Mouse (Mus musculus) right cerebral cortex, postnatal 10 days (tissue): ENCODE data around the gene Cfap73.

Experiments
- DNase-seq, 2 experiments: peaks; one replicate each; pipeline ENCODE4 v3.0.0; 2021; ENCODE audit warnings: low spot score in 2 of 2

The Cfap73 gene

GRCm38 (mm10) chr5:120634131-120634530 lies at the start of gene Cfap73:
Gene Cfap73 (minus strand): TSS chr5:120634235.
- DNase-seq = peak in 1 of 2 experiments; percentile 52

- no peak for DNase-seq
These were observed 49.1 kb upstream of the Cfap73 start for GRCm38 (mm10) chr5:120682982-120683771.

- DNase-seq = peak; percentile 66 to 76
These were observed 46.9 kb upstream of the Cfap73 start for GRCm38 (mm10) chr5:120680918-120681317.

GRCm38 (mm10) chr5:120679676-120680555 lies 45.9 kb upstream of the Cfap73 start:
- peak; percentile 98 to 99 for DNase-seq

GRCm38 (mm10) chr5:120677516-120677915 lies 43.5 kb upstream of the Cfap73 start:
- peak in 1 of 2 experiments; percentile 34 for DNase-seq

- DNase-seq = peak; percentile 67 to 78
These were observed 40.5 kb upstream of the Cfap73 start for GRCm38 (mm10) chr5:120674229-120675145.

GRCm38 (mm10) chr5:120673626-120674025 lies 39.6 kb upstream of the Cfap73 start:
- DNase-seq = peak; percentile 83 to 85

GRCm38 (mm10) chr5:120671865-120672264 lies 37.8 kb upstream of the Cfap73 start:
- DNase-seq = no peak

GRCm38 (mm10) chr5:120670132-120670531 lies 36.1 kb upstream of the Cfap73 start:
- no peak for DNase-seq

- DNase-seq = no peak
These were observed 34.7 kb upstream of the Cfap73 start for GRCm38 (mm10) chr5:120668761-120669160.

- DNase-seq = no peak
These were observed 30.9 kb upstream of the Cfap73 start for GRCm38 (mm10) chr5:120664888-120665287.

GRCm38 (mm10) chr5:120660816-120661215 lies 26.8 kb upstream of the Cfap73 start:
- peak; percentile 81 to 87 for DNase-seq

GRCm38 (mm10) chr5:120656281-120656751 lies 22.3 kb upstream of the Cfap73 start:
- DNase-seq = peak; percentile 69 to 82

GRCm38 (mm10) chr5:120653873-120654272 lies 19.8 kb upstream of the Cfap73 start:
- no peak for DNase-seq

GRCm38 (mm10) chr5:120652915-120653701 lies 19.1 kb upstream of the Cfap73 start:
- peak; percentile 65 to 73 for DNase-seq

- no peak for DNase-seq
These were observed 17.2 kb upstream of the Cfap73 start for GRCm38 (mm10) chr5:120651230-120651629.

GRCm38 (mm10) chr5:120649938-120650337 lies 15.9 kb upstream of the Cfap73 start:
- DNase-seq = peak in 1 of 2 experiments; percentile 56

GRCm38 (mm10) chr5:120649374-120649933 lies 15.4 kb upstream of the Cfap73 start:
- peak; percentile 67 to 72 for DNase-seq

GRCm38 (mm10) chr5:120648569-120649373 lies 14.7 kb upstream of the Cfap73 start, which contains the start of gene Rasal1:
Gene Rasal1 (plus strand): TSS chr5:120648812.
- DNase-seq = peak; percentile 92 to 93
